Mouse (Mus musculus) adrenal gland, adult 8-10 months (tissue): ENCODE measurements around the gene Pigq. TPM values are rescaled to one million over a fixed set of nuclear protein-coding genes. Genes with fewer than 3 reads are reported as not detected.

Experiments
- DNase-seq: peaks from one replicate; pipeline ENCODE4 v3.0.0; 2022
- total RNA-seq, 4 experiments: library from RNA; stranded (reverse); gene quantifications; 2 replicates each; pipeline ENCODE4 v1.2.4; 2022

The Pigq gene
- total RNA-seq, 4 experiments from 2014 or later = 101 to 126 (median 111) TPM

- no peak for DNase-seq
Measured at GRCm38 (mm10) chr17:25958771-25959494, 14.2 kb upstream of the Pigq start.

- DNase-seq = no peak
Measured at GRCm38 (mm10) chr17:25957586-25958051, 12.9 kb upstream of the Pigq start.

GRCm38 (mm10) chr17:25956631-25957030 lies 11.9 kb upstream of the Pigq start:
- no peak for DNase-seq

GRCm38 (mm10) chr17:25956201-25956600 lies 11.5 kb upstream of the Pigq start:
- no peak for DNase-seq

- DNase-seq = no peak
Measured at GRCm38 (mm10) chr17:25955736-25956135, 11.0 kb upstream of the Pigq start.

- no peak for DNase-seq
Measured at GRCm38 (mm10) chr17:25954671-25955070, 9.9 kb upstream of the Pigq start.

GRCm38 (mm10) chr17:25953161-25953560 lies 8.4 kb upstream of the Pigq start:
- no peak for DNase-seq

- no peak for DNase-seq
Measured at GRCm38 (mm10) chr17:25951803-25952623, 7.3 kb upstream of the Pigq start, which contains the start of gene A930017K11Rik. TSS of gene A930017K11Rik (minus strand) at chr17:25952565.

- DNase-seq = no peak
Measured at GRCm38 (mm10) chr17:25951225-25951802, 6.6 kb upstream of the Pigq start.

GRCm38 (mm10) chr17:25950706-25951105 lies 6.0 kb upstream of the Pigq start:
- DNase-seq = no peak

GRCm38 (mm10) chr17:25949981-25950380 lies 5.2 kb upstream of the Pigq start:
- DNase-seq = no peak

GRCm38 (mm10) chr17:25948051-25948450 lies 3.3 kb upstream of the Pigq start:
- no peak for DNase-seq

GRCm38 (mm10) chr17:25947576-25947975 lies 2.8 kb upstream of the Pigq start:
- no peak for DNase-seq

- DNase-seq = no peak
Measured at GRCm38 (mm10) chr17:25946891-25947290, 2.2 kb upstream of the Pigq start.

- DNase-seq = no peak
Measured at GRCm38 (mm10) chr17:25946349-25946748, 1.6 kb upstream of the Pigq start.

GRCm38 (mm10) chr17:25945517-25946155 lies 900 bp upstream of the Pigq start:
- peak; percentile 29 for DNase-seq

- no peak for DNase-seq
Measured at GRCm38 (mm10) chr17:25943769-25944168, 967 bp downstream of the Pigq start.

GRCm38 (mm10) chr17:25943221-25943620 lies 1.5 kb downstream of the Pigq start:
- no peak for DNase-seq

GRCm38 (mm10) chr17:25942597-25943151 lies 2.1 kb downstream of the Pigq start:
- no peak for DNase-seq

- DNase-seq = peak; percentile 45
Measured at GRCm38 (mm10) chr17:25941511-25942241, 3.1 kb downstream of the Pigq start.

- DNase-seq = no peak
Measured at GRCm38 (mm10) chr17:25934526-25934925, 10.2 kb downstream of the Pigq start.

GRCm38 (mm10) chr17:25925348-25925747 lies 19.4 kb downstream of the Pigq start:
- no peak for DNase-seq
